Mouse (Mus musculus) liver, embryonic 14 days (tissue): ENCODE data around the gene Sox13. TPM values are rescaled to one million over a fixed set of nuclear protein-coding genes. Genes with fewer than 3 reads are reported as not detected.

Source experiments
- polyA plus RNA-seq: library from polyadenylated mRNA; depleted of rRNA; stranded (reverse); fragments of >200 nt; gene quantifications from 2 replicates; pipeline ENCODE4 v1.2.3, GENCODE M21; 2012; rRNA removed

The Sox13 gene
- 4.3 TPM in 2 replicates for polyA plus RNA-seq

GRCm38 (mm10) chr1:133423543-133424480 lies at the start of gene Sox13:
Gene Sox13 (minus strand): TSS chr1:133424377.

GRCm38 (mm10) chr1:133363276-133364021 lies 60.7 kb downstream of the Sox13 start, which contains the start of gene Etnk2:
Gene Etnk2 (plus strand): TSS chr1:133363572.

GRCm38 (mm10) chr1:133350210-133350609 lies 74.0 kb downstream of the Sox13 start, which contains the start of gene Ren1:
Gene Ren1 (plus strand): TSS chr1:133350510.

Other genes starting within 250 kb of the Sox13 start
- 2.2 and 2.7 TPM in 2 replicates for gene Golt1a, start 114.6 kb downstream of the Sox13 start, polyA plus RNA-seq
- gene Kiss1, start 102.5 kb downstream of the Sox13 start, polyA plus RNA-seq: not detected in 2 replicates
- gene Ren1, start 73.9 kb downstream of the Sox13 start, polyA plus RNA-seq: 0.25 and 0.35 TPM in 2 replicates
- gene Etnk2, start 60.8 kb downstream of the Sox13 start, polyA plus RNA-seq: 2.8 and 3.3 TPM in 2 replicates
- gene Snrpe, start 185.9 kb upstream of the Sox13 start, polyA plus RNA-seq: 278 and 299 TPM in 2 replicates
- gene Zbed6, start 236.5 kb upstream of the Sox13 start, polyA plus RNA-seq: 0.98 and 1.4 TPM in 2 replicates
- 1.9 and 2.5 TPM in 2 replicates for gene Gm38394, start 236.9 kb upstream of the Sox13 start, polyA plus RNA-seq